Comparison of ENCODE assay signal across 9 mouse cellular contexts in genomic region chr1:133451869-133452563, GRCm38 (mm10). TPM values are rescaled to one million over a fixed set of nuclear protein-coding genes. Genes with fewer than 3 reads are reported as not detected.
DNase-seq lines count a peak whose midpoint lies in the region; ATAC-seq lines count a peak whose summit lies in the region.
"Had no signal": no experiment of that assay in that cellular context is flagged by ENCODE, and none has a peak within 500 bp of the region (broad histone marks: within the 10 kb centered on the region; RNA-seq: fewer than 3 reads in every experiment).

No protein-coding gene starts in this region.

- WGBS in embryonic facial prominence, embryonic 10.5 days, result 41% methylated on average over 13 of the region's 13 CpGs
- WGBS in limb, embryonic 10.5 days, result 70% methylated on average over 13 of the region's 13 CpGs

- intact Hi-C loops in heart, postnatal 25 days (cut with DNase I), result loop anchor here (2.0 kb wide), 1 partner anchor 41 kb away; no protein-coding TSS in a partner anchor

- no peaks in the 10 kb centered on the region; the same call in 1 of the 2 replicates for H3K27me3 ChIP-seq in embryonic facial prominence, embryonic 10.5 days (replicated peaks; ENCODE audit: low read depth, poor library complexity, severe bottlenecking)
- no peaks in the 10 kb centered on the region for H3K27me3 ChIP-seq in limb, embryonic 10.5 days (ENCODE audit: low read depth, poor library complexity, severe bottlenecking)

- DNase-seq in embryo, embryonic 10 days (ENCODE audit: low spot score), result peak; percentile 19
- no peak for DNase-seq in embryo, embryonic 10.5 days (ENCODE audit: low spot score)
- peak; percentile 29 for DNase-seq in embryonic facial prominence, embryonic 10.5 days (ENCODE audit: low spot score)
- DNase-seq in heart, postnatal 25 days (ENCODE audit: low spot score), result peak; percentile 24
- no peak for DNase-seq in limb, embryonic 10.5 days (ENCODE audit: low spot score)
- no peak for DNase-seq in retina, postnatal 1 day
- DNase-seq in Muller cell, postnatal 12 days (ENCODE audit: inconsistent ontology term), result no peak
- DNase-seq: midbrain, embryonic 14.5 days had no signal

- peak overlapping the region; percentile 80 for H3K27ac ChIP-seq in embryonic facial prominence, embryonic 10.5 days (replicated peaks)
- peak overlapping the region; percentile 77 for H3K27ac ChIP-seq in limb, embryonic 10.5 days

- H3K4me1 ChIP-seq in embryonic facial prominence, embryonic 10.5 days, result peaks cover 34% of the 10 kb centered on the region
- H3K4me1 ChIP-seq in limb, embryonic 10.5 days, result peaks cover 33% of the 10 kb centered on the region

- no peaks in the 10 kb centered on the region for H3K36me3 ChIP-seq in embryonic facial prominence, embryonic 10.5 days (replicated peaks)
- no peaks in the 10 kb centered on the region for H3K36me3 ChIP-seq in limb, embryonic 10.5 days

- H3K9me3 ChIP-seq in embryonic facial prominence, embryonic 10.5 days, result no peaks in the 10 kb centered on the region
- H3K9me3 ChIP-seq in limb, embryonic 10.5 days (replicated peaks), result no peaks in the 10 kb centered on the region

- ATAC-seq in erythroid progenitor cell, adult 5-6 weeks (replicated peaks; ENCODE audit: low FRiP score, poor library complexity, severe bottlenecking), result no peak

- H3K4me3 ChIP-seq in embryonic facial prominence, embryonic 10.5 days, result no peak overlapping the region
- no peak overlapping the region for H3K4me3 ChIP-seq in limb, embryonic 10.5 days

RNA-seq across cellular contexts. Expression of gene Sox13, which starts 27.8 kb away (rescaled TPM):
- polyA plus RNA-seq in embryonic facial prominence, embryonic 10.5 days (2016; fragmentation: Nextera tagmentation; extraction: Ambion mirVana), result 12.1 and 18.1 TPM in 2 replicates
- total RNA-seq in heart, postnatal 25 days (2021), result 10 to 100 TPM; 15.2 to 19.9 TPM
- polyA plus RNA-seq in limb, embryonic 10.5 days (2016; fragmentation: Nextera tagmentation; extraction: Ambion mirVana), result 10.3 and 12.9 TPM in 2 replicates
- total RNA-seq in erythroid progenitor cell, adult 5-6 weeks (2015; ENCODE audit: low replicate concordance), result 1.4 and 3.4 TPM in 2 replicates
- total RNA-seq in erythroid progenitor cell, adult 5-6 weeks (2017; ENCODE audit: low replicate concordance), result not detected in 2 replicates

Comparison
In these comparisons a context has a peak if more than half of its experiments do, and no peak if none do; other contexts are left out.
1. DNase-seq: peak in embryo, embryonic 10 days (single experiment), embryonic facial prominence, embryonic 10.5 days (single experiment) and heart, postnatal 25 days (single experiment); none in embryo, embryonic 10.5 days (single experiment), limb, embryonic 10.5 days (single experiment), retina, postnatal 1 day (single experiment) and Muller cell, postnatal 12 days (single experiment).